Mouse (Mus musculus): ENCODE results near the gene H2al2a. TPM values are rescaled to one million over a fixed set of nuclear protein-coding genes. Genes with fewer than 3 reads are reported as not detected.

The H2al2a gene
- total and polyA plus RNA-seq, 3 experiments: not detected

- H3K27me3 ChIP-seq (replicated peaks): peaks cover 10% of the 10 kb centered on the region
- no peak for TF ChIP-seq ELF1 (IDR thresholded peaks at IDR 0.05; ENCODE audit: low read depth, low read length)
- no peak for TF ChIP-seq UBTF (IDR thresholded peaks at IDR 0.05; ENCODE audit: low read depth, low read length)
- H3K4me2 ChIP-seq (ENCODE audit: insufficient read depth, low read depth, poor library complexity, severe bottlenecking): no peak overlapping the region
- no peak for DNase-seq (ENCODE audit: extremely low read depth)
- H3K4me3 ChIP-seq (replicated peaks in 1 of 3; ENCODE audit: low read depth in 2 of 3, low read length in 2 of 3, poor library complexity in 1 of 3): no peak overlapping the region
- no peak overlapping the region for H3K9ac ChIP-seq (ENCODE audit: insufficient read depth, low read depth)
- dilution Hi-C loops (cut with MboI; ENCODE audit: extremely low pct_ligation_motif_present, extremely low pct_unique_long_range_greater_than_20kb, low sequenced_read_pairs): no loop called here
- in situ Hi-C loops (cut with MboI; ENCODE audit: low pct_ligation_motif_present, low pct_unique_long_range_greater_than_20kb, low sequenced_read_pairs): loop anchor here (10.0 to 25.0 kb wide), 3 partner anchors 150 to 653 kb away; partner anchors contain the start of genes Bmi1 and Spag6
- H3K4me1 ChIP-seq (ENCODE audit: control insufficient read depth in 1 of 2, insufficient read depth in 2 of 2): no peaks in the 10 kb centered on the region
- no peaks in the 10 kb centered on the region for H3K79me2 ChIP-seq (replicated peaks; ENCODE audit: control insufficient read depth, extremely low read depth, insufficient read depth, poor library complexity, severe bottlenecking)
- H3K9me3 ChIP-seq (replicated peaks; ENCODE audit: low read length): no peaks in the 10 kb centered on the region
- H3K36me3 ChIP-seq (replicated peaks in 1 of 2; ENCODE audit: control insufficient read depth in 1 of 2, insufficient read depth in 1 of 2, low read length in 1 of 2): no peaks in the 10 kb centered on the region
- H3K27ac ChIP-seq (ENCODE audit: insufficient read depth, low read depth): no peak overlapping the region
Measured at GRCm38 (mm10) chr2:18034371-18035250, 37.9 kb upstream of the H2al2a start.

GRCm38 (mm10) chr2:18033166-18034108 lies 36.7 kb upstream of the H2al2a start:
- DNase-seq (ENCODE audit: extremely low read depth): no peak
- Histone ChIP-seq H3K27me3 (replicated peaks) (peaks cover 10% of the 10 kb centered on the region), H3K9ac (ENCODE audit: insufficient read depth, low read depth) (no peak overlapping the region), H3K36me3 (replicated peaks in 1 of 2; ENCODE audit: control insufficient read depth in 1 of 2, insufficient read depth in 1 of 2, low read length in 1 of 2) (no peaks in the 10 kb centered on the region), H3K4me1 (ENCODE audit: control insufficient read depth in 1 of 2, insufficient read depth in 2 of 2) (peaks cover 0 to 2% of the 10 kb centered on the region in 2 experiments; a peak in 2 of 4 replicates), H3K9me3 (replicated peaks; ENCODE audit: low read length) (no peaks in the 10 kb centered on the region), H3K79me2 (replicated peaks; ENCODE audit: control insufficient read depth, extremely low read depth, insufficient read depth, poor library complexity, severe bottlenecking) (no peaks in the 10 kb centered on the region), H3K27ac (ENCODE audit: insufficient read depth, low read depth) (no peak overlapping the region), H3K4me3 (replicated peaks in 1 of 3; ENCODE audit: low read depth in 2 of 3, low read length in 2 of 3, poor library complexity in 1 of 3) (no peak overlapping the region), H3K4me2 (ENCODE audit: insufficient read depth, low read depth, poor library complexity, severe bottlenecking) (no peak overlapping the region)
- in situ Hi-C loops (cut with MboI; ENCODE audit: low pct_ligation_motif_present, low pct_unique_long_range_greater_than_20kb, low sequenced_read_pairs) (loop anchor here (10.0 to 25.0 kb wide), 3 partner anchors 151 to 654 kb away; partner anchors contain the start of genes Bmi1 and Spag6), dilution Hi-C loops (cut with MboI; ENCODE audit: extremely low pct_ligation_motif_present, extremely low pct_unique_long_range_greater_than_20kb, low sequenced_read_pairs) (no loop called here)
- TF ChIP-seq JUND (conservative IDR thresholded peaks at IDR 0.05; ENCODE audit: low read depth, low read length) (no peak), TCF12 (IDR thresholded peaks at IDR 0.05; ENCODE audit: low read depth, low read length) (no peak), RCOR1 (conservative IDR thresholded peaks at IDR 0.05; ENCODE audit: low read depth, low read length) (no peak), TBP (conservative IDR thresholded peaks at IDR 0.05; ENCODE audit: low read depth, low read length) (no peak)

GRCm38 (mm10) chr2:18032538-18032895 lies 35.8 kb upstream of the H2al2a start:
- H3K4me2 ChIP-seq (ENCODE audit: insufficient read depth, low read depth, poor library complexity, severe bottlenecking): no peak overlapping the region
- H3K4me1 ChIP-seq (ENCODE audit: control insufficient read depth in 1 of 2, insufficient read depth in 2 of 2): peaks cover 0 to 4% of the 10 kb centered on the region in 2 experiments; a peak in 2 of 4 replicates
- no peak for DNase-seq (ENCODE audit: extremely low read depth)
- H3K4me3 ChIP-seq (replicated peaks in 1 of 3; ENCODE audit: low read depth in 2 of 3, low read length in 2 of 3, poor library complexity in 1 of 3): no peak overlapping the region
- H3K79me2 ChIP-seq (replicated peaks; ENCODE audit: control insufficient read depth, extremely low read depth, insufficient read depth, poor library complexity, severe bottlenecking): no peaks in the 10 kb centered on the region
- dilution Hi-C loops (cut with MboI; ENCODE audit: extremely low pct_ligation_motif_present, extremely low pct_unique_long_range_greater_than_20kb, low sequenced_read_pairs) (no loop called here), in situ Hi-C loops (cut with MboI; ENCODE audit: low pct_ligation_motif_present, low pct_unique_long_range_greater_than_20kb, low sequenced_read_pairs) (loop anchor here (10.0 to 25.0 kb wide), 3 partner anchors 152 to 655 kb away; partner anchors contain the start of genes Bmi1 and Spag6)
- no peaks in the 10 kb centered on the region for H3K9me3 ChIP-seq (replicated peaks; ENCODE audit: low read length)
- H3K27ac ChIP-seq (ENCODE audit: insufficient read depth, low read depth): no peak overlapping the region
- H3K27me3 ChIP-seq (replicated peaks): peaks cover 9% of the 10 kb centered on the region
- TF ChIP-seq ELF1 (IDR thresholded peaks at IDR 0.05; ENCODE audit: low read depth, low read length) (no peak), ZNF384 (IDR thresholded peaks at IDR 0.05; ENCODE audit: low read depth, low read length) (no peak), MYC (IDR thresholded peaks at IDR 0.05; ENCODE audit: low read depth, low read length) (no peak), RCOR1 (conservative IDR thresholded peaks at IDR 0.05; ENCODE audit: low read depth, low read length) (no peak), USF2 (conservative IDR thresholded peaks at IDR 0.05; ENCODE audit: low read depth, low read length) (no peak), SIN3A (IDR thresholded peaks at IDR 0.05; ENCODE audit: low read length) (no peak), MXI1 (IDR thresholded peaks at IDR 0.05; ENCODE audit: low read depth, low read length) (no peak), IRF4 (IDR thresholded peaks at IDR 0.05; ENCODE audit: low read depth, low read length) (no peak), RAD21 (IDR thresholded peaks at IDR 0.05; ENCODE audit: low read depth, low read length) (no peak), E2F4 (IDR thresholded peaks at IDR 0.05; ENCODE audit: insufficient replicate concordance, low read depth, low read length) (no peak)
- no peaks in the 10 kb centered on the region for H3K36me3 ChIP-seq (replicated peaks in 1 of 2; ENCODE audit: control insufficient read depth in 1 of 2, insufficient read depth in 1 of 2, low read length in 1 of 2)
- no peak overlapping the region for H3K9ac ChIP-seq (ENCODE audit: insufficient read depth, low read depth)
